Mouse (Mus musculus): Measurements from ENCODE around the gene Polr3c.

DNA sequence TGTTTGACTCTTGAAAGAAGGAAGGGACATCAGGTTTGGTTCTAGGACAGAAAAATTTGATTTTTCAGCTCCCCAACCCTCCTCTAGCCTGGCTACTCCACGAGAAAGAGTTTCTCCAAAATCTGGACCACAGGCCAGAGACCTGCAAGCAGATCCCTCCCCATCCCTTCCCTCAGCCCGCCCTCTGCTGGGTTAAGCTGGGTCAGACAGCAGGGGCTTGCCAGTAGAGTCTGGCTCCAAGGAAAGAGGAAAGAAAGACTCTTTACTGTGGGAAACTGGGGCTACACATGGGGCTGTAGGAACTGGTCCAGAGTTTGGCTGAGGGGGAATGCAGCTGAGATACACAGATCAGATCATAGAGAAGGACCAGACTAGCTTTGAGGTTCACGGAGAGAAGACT is 34.9 kb downstream of the Polr3c start:
- no peak for TF ChIP-seq EP300 (IDR thresholded peaks at IDR 0.05; ENCODE audit: insufficient read depth, low read depth, low read length)
- TF ChIP-seq CTCF (IDR thresholded peaks at IDR 0.05; ENCODE audit: low read depth, low read length), result peak; percentile 58
- TF ChIP-seq POLR2A (IDR thresholded peaks at IDR 0.05; ENCODE audit: insufficient read depth, low read length), result no peak
